Comparison of ENCODE assay signal across 8 mouse cellular contexts in genomic region chr4:63408649-63409048, GRCm38 (mm10). TPM values are rescaled to one million over a fixed set of nuclear protein-coding genes. Genes with fewer than 3 reads are reported as not detected.
DNase-seq lines count a peak whose midpoint lies in the region; ATAC-seq and TF ChIP-seq lines count a peak whose summit lies in the region.

No protein-coding gene starts in this region.

- DNase-seq in kidney, adult 18-20 months = peak; percentile 62
- DNase-seq in kidney, adult 11 months = no peak
- peak; percentile 71 for DNase-seq in forebrain, postnatal 0 days
- peak; percentile 74 for DNase-seq in hindbrain, postnatal 0 days (ENCODE audit: low spot score)
- DNase-seq in limb, embryonic 14.5 days (ENCODE audit: low spot score) = peak; percentile 60
- DNase-seq in spleen, adult 18-20 months = peak; percentile 58 to 76

- no peaks in the 10 kb centered on the region; the same call in 1 of the 2 replicates for H3K4me1 ChIP-seq in brown adipose tissue, adult 24 weeks (ENCODE audit: control insufficient read depth, insufficient read depth, insufficient read length, low read length)
- H3K4me1 ChIP-seq in forebrain, postnatal 0 days (ENCODE audit: insufficient read depth) = peaks cover 20% of the 10 kb centered on the region
- H3K4me1 ChIP-seq in hindbrain, postnatal 0 days (ENCODE audit: insufficient read depth, low read length) = peaks cover 25% of the 10 kb centered on the region
- H3K4me1 ChIP-seq in limb, embryonic 14.5 days (ENCODE audit: control insufficient read depth, insufficient read depth, low read length) = peaks cover 36% of the 10 kb centered on the region
- peaks cover 47% of the 10 kb centered on the region for H3K4me1 ChIP-seq in midbrain, embryonic 12.5 days

- no peak for TF ChIP-seq POLR2A in limb, embryonic 14.5 days (IDR thresholded peaks at IDR 0.05; ENCODE audit: borderline replicate concordance, extremely low read depth, insufficient read depth, insufficient read length)

- peak overlapping the region; percentile 100 for H3K4me2 ChIP-seq in forebrain, postnatal 0 days (ENCODE audit: low read depth)
- H3K4me2 ChIP-seq in hindbrain, postnatal 0 days (ENCODE audit: low read depth, low read length) = peak overlapping the region; percentile 96
- H3K4me2 ChIP-seq in limb, embryonic 14.5 days (replicated peaks; ENCODE audit: low read depth, low read length, severe bottlenecking) = peak overlapping the region; percentile 96
- H3K4me2 ChIP-seq in midbrain, embryonic 12.5 days (replicated peaks) = peak overlapping the region; percentile 85

- H3K9ac ChIP-seq in forebrain, postnatal 0 days = 0 out of 2 replicates have a peak overlapping the region, but pooled peaks have one; percentile 18
- no peak overlapping the region for H3K9ac ChIP-seq in hindbrain, postnatal 0 days (replicated peaks; ENCODE audit: low read length)
- H3K9ac ChIP-seq in limb, embryonic 14.5 days (ENCODE audit: low read depth, low read length, severe bottlenecking) = 0 out of 2 replicates have a peak overlapping the region, but pooled peaks have one; percentile 40
- no peak overlapping the region; the same call in 1 of the 2 replicates for H3K9ac ChIP-seq in midbrain, embryonic 12.5 days (replicated peaks)

- H3K36me3 ChIP-seq in forebrain, postnatal 0 days (ENCODE audit: insufficient read depth) = no peaks in the 10 kb centered on the region
- no peaks in the 10 kb centered on the region for H3K36me3 ChIP-seq in hindbrain, postnatal 0 days (ENCODE audit: insufficient read depth, low read length)
- H3K36me3 ChIP-seq in limb, embryonic 14.5 days (ENCODE audit: control insufficient read depth, insufficient read depth, low read length) = no peaks in the 10 kb centered on the region
- no peaks in the 10 kb centered on the region for H3K36me3 ChIP-seq in midbrain, embryonic 12.5 days

- no peak overlapping the region for H3K27ac ChIP-seq in brown adipose tissue, adult 24 weeks (replicated peaks; ENCODE audit: low read depth, low read length)
- H3K27ac ChIP-seq in forebrain, postnatal 0 days (ENCODE audit: low read depth, low read length) = peak overlapping the region; percentile 54
- peak overlapping the region; percentile 68 for H3K27ac ChIP-seq in hindbrain, postnatal 0 days
- no peak overlapping the region for H3K27ac ChIP-seq in limb, embryonic 14.5 days (replicated peaks; ENCODE audit: low read depth, low read length)
- H3K27ac ChIP-seq in midbrain, embryonic 12.5 days (replicated peaks) = peak overlapping the region; percentile 27; the same call in 1 of the 2 replicates

- no peaks in the 10 kb centered on the region for H3K9me3 ChIP-seq in forebrain, postnatal 0 days (ENCODE audit: low read length)
- H3K9me3 ChIP-seq in hindbrain, postnatal 0 days (ENCODE audit: low read length) = no peaks in the 10 kb centered on the region
- no peaks in the 10 kb centered on the region for H3K9me3 ChIP-seq in limb, embryonic 14.5 days (ENCODE audit: control insufficient read depth, low read length)
- H3K9me3 ChIP-seq in midbrain, embryonic 12.5 days = no peaks in the 10 kb centered on the region

- H3K27me3 ChIP-seq in forebrain, postnatal 0 days (ENCODE audit: insufficient read depth, low read length) = no peaks in the 10 kb centered on the region
- no peaks in the 10 kb centered on the region for H3K27me3 ChIP-seq in hindbrain, postnatal 0 days (ENCODE audit: insufficient read depth, low read length)
- H3K27me3 ChIP-seq in limb, embryonic 14.5 days (ENCODE audit: control insufficient read depth, insufficient read depth, low read length) = no peaks in the 10 kb centered on the region
- peaks cover 5% of the 10 kb centered on the region; the same call in 1 of the 2 replicates for H3K27me3 ChIP-seq in midbrain, embryonic 12.5 days

- ATAC-seq in forebrain, postnatal 0 days = peak; percentile 50
- peak; percentile 60 for ATAC-seq in hindbrain, postnatal 0 days
- ATAC-seq in limb, embryonic 14.5 days (ENCODE audit: low FRiP score, low read depth) = peak; percentile 34; the same call in 1 of the 2 replicates
- peak; percentile 53 for ATAC-seq in midbrain, embryonic 12.5 days (ENCODE audit: low FRiP score, low read depth)

- peak; percentile 84 for TF ChIP-seq CTCF in forebrain, postnatal 0 days (IDR thresholded peaks at IDR 0.05; ENCODE audit: low read depth)
- TF ChIP-seq CTCF in hindbrain, postnatal 0 days (IDR thresholded peaks at IDR 0.05; ENCODE audit: low read depth) = peak; percentile 91

- H3K4me3 ChIP-seq in brown adipose tissue, adult 24 weeks (ENCODE audit: insufficient read depth, low read depth, low read length) = 0 out of 2 replicates have a peak overlapping the region, but pooled peaks have one; percentile 66
- peak overlapping the region; percentile 57 for H3K4me3 ChIP-seq in forebrain, postnatal 0 days (ENCODE audit: low read depth, low read length)
- 0 out of 2 replicates have a peak overlapping the region, but pooled peaks have one; percentile 58 for H3K4me3 ChIP-seq in hindbrain, postnatal 0 days (ENCODE audit: low read length)
- peak overlapping the region; percentile 55 for H3K4me3 ChIP-seq in limb, embryonic 14.5 days (replicated peaks; ENCODE audit: low read length)
- H3K4me3 ChIP-seq in midbrain, embryonic 12.5 days = peak overlapping the region; percentile 56

- 4% methylated on average over 8 of the region's 8 CpGs for WGBS in forebrain, postnatal 0 days
- WGBS in hindbrain, postnatal 0 days = 5% methylated on average over 8 of the region's 8 CpGs
- WGBS in limb, embryonic 14.5 days = 9% methylated on average over 8 of the region's 8 CpGs
- 5% methylated on average over 8 of the region's 8 CpGs for WGBS in midbrain, embryonic 12.5 days

RNA-seq across cellular contexts. Expression of gene Akna, which starts 5.5 kb away (rescaled TPM):
- 0.95 and 1.5 TPM in 2 replicates for polyA plus RNA-seq in brown adipose tissue, adult 24 weeks (2012; ENCODE audit: insufficient read depth, insufficient read length, missing spikeins)
- 3.5 and 6.1 TPM in 2 replicates for total RNA-seq in forebrain, postnatal 0 days (2014; rRNA removed)
- 1.2 and 3.8 TPM in 2 replicates for polyA plus RNA-seq in forebrain, postnatal 0 days (2015; fragmentation: Nextera tagmentation; extraction: Ambion mirVana)
- 7.2 and 8.1 TPM in 2 replicates for total RNA-seq in hindbrain, postnatal 0 days (2014; rRNA removed)
- polyA plus RNA-seq in hindbrain, postnatal 0 days (2015; fragmentation: Nextera tagmentation; extraction: Ambion mirVana) = 2.7 and 3.2 TPM in 2 replicates
- polyA plus RNA-seq in limb, embryonic 14.5 days (2012; rRNA removed) = 6.2 and 7.1 TPM in 2 replicates
- 5.4 and 7.0 TPM in 2 replicates for polyA plus RNA-seq in limb, embryonic 14.5 days (2014; fragmentation: Nextera tagmentation; extraction: Ambion mirVana)
- 16.3 and 16.8 TPM in 2 replicates for polyA plus RNA-seq in midbrain, embryonic 12.5 days (2016; fragmentation: Nextera tagmentation; extraction: Ambion mirVana)

RNA-seq across cellular contexts. Expression of gene Orm2, which starts 46.4 kb away (rescaled TPM):
- polyA plus RNA-seq in brown adipose tissue, adult 24 weeks (2012; ENCODE audit: insufficient read depth, insufficient read length, missing spikeins) = 1.3 TPM in 1 of 2 replicates, not detected in the other
- not detected in 2 replicates for total RNA-seq in forebrain, postnatal 0 days (2014; rRNA removed)
- polyA plus RNA-seq in forebrain, postnatal 0 days (2015; fragmentation: Nextera tagmentation; extraction: Ambion mirVana) = not detected in 2 replicates
- total RNA-seq in hindbrain, postnatal 0 days (2014; rRNA removed) = not detected in 2 replicates
- polyA plus RNA-seq in hindbrain, postnatal 0 days (2015; fragmentation: Nextera tagmentation; extraction: Ambion mirVana) = not detected in 2 replicates
- polyA plus RNA-seq in limb, embryonic 14.5 days (2012; rRNA removed) = not detected in 2 replicates
- not detected in 2 replicates for polyA plus RNA-seq in limb, embryonic 14.5 days (2014; fragmentation: Nextera tagmentation; extraction: Ambion mirVana)
- not detected in 2 replicates for polyA plus RNA-seq in midbrain, embryonic 12.5 days (2016; fragmentation: Nextera tagmentation; extraction: Ambion mirVana)

RNA-seq across cellular contexts. Expression of gene Orm3, which starts 52.7 kb away (rescaled TPM):
- 24.8 and 28.9 TPM in 2 replicates for polyA plus RNA-seq in brown adipose tissue, adult 24 weeks (2012; ENCODE audit: insufficient read depth, insufficient read length, missing spikeins)
- total RNA-seq in forebrain, postnatal 0 days (2014; rRNA removed) = not detected in 2 replicates
- not detected in 2 replicates for polyA plus RNA-seq in forebrain, postnatal 0 days (2015; fragmentation: Nextera tagmentation; extraction: Ambion mirVana)
- total RNA-seq in hindbrain, postnatal 0 days (2014; rRNA removed) = not detected in 2 replicates
- not detected in 2 replicates for polyA plus RNA-seq in hindbrain, postnatal 0 days (2015; fragmentation: Nextera tagmentation; extraction: Ambion mirVana)
- polyA plus RNA-seq in limb, embryonic 14.5 days (2012; rRNA removed) = not detected in 2 replicates
- polyA plus RNA-seq in limb, embryonic 14.5 days (2014; fragmentation: Nextera tagmentation; extraction: Ambion mirVana) = not detected in 2 replicates
- not detected in 2 replicates for polyA plus RNA-seq in midbrain, embryonic 12.5 days (2016; fragmentation: Nextera tagmentation; extraction: Ambion mirVana)

Comparison
In these comparisons a context has a peak if more than half of its experiments do, and no peak if none do; other contexts are left out.
1. H3K27ac ChIP-seq: peak in forebrain, postnatal 0 days (single experiment), hindbrain, postnatal 0 days (single experiment) and midbrain, embryonic 12.5 days (single experiment); none in brown adipose tissue, adult 24 weeks (single experiment) and limb, embryonic 14.5 days (single experiment).
2. H3K9ac ChIP-seq: peak in forebrain, postnatal 0 days (single experiment) and limb, embryonic 14.5 days (single experiment); none in hindbrain, postnatal 0 days (single experiment) and midbrain, embryonic 12.5 days (single experiment).
3. RNA of gene Orm3, which starts 52.7 kb away (polyA plus RNA-seq): 24.8 to 28.9 TPM in brown adipose tissue, adult 24 weeks; not detected in forebrain, postnatal 0 days, not detected in hindbrain, postnatal 0 days, not detected in limb, embryonic 14.5 days and not detected in midbrain, embryonic 12.5 days; every median in the first group is over 10 times any median in the second.
4. Peak in every context shown above with its lines, with median percentiles within 50 percentile points of each other: H3K4me3 ChIP-seq, ATAC-seq and H3K4me2 ChIP-seq.